Mouse (Mus musculus) frontal cortex, postnatal 14 days (tissue): Measurements from ENCODE around the gene Aim2.
"Not testable (repeated sequence)": the region's sequence is repeated elsewhere in the genome, so short reads cannot be mapped to it uniquely, and the experiment has no call there.

Source experiments
- DNase-seq, 2 experiments: peaks; one replicate each; pipeline ENCODE4 v3.0.0; 2022; ENCODE audit warnings: low spot score in 2 of 2

The Aim2 gene

GRCm38 (mm10) chr1:173350372-173350957 lies at the start of gene Aim2:
Gene Aim2, plus strand, starts transcription at chr1:173350879.
- DNase-seq: no peak

- not testable (repeated sequence) for DNase-seq
Observed at GRCm38 (mm10) chr1:173302795-173303194, 47.9 kb upstream of the Aim2 start.

DNA sequence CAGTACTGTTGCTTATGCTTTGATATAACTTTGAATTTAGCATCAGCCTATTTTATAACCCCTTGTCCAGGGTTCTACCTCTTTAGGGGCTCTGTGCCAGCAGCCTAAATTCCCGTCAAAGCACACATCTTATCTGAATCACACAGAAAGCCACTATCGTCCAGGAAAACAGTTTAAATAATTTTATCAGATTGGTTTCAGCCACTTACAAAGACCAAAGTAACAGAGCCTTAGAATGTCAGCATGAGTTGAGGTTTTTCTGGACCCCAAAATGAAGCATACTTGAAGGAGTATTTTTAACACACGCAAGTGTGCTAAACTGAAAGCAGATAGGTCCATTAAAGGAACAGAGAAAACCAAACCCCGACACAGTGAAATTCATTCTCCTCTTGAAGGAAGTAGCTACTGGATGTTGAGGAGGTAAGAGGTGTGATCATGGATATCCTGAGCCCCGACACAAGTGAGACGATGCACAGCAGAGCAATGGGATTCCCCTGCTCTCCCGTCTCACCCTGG lies 37.1 kb upstream of the Aim2 start:
- not testable (repeated sequence) for DNase-seq

DNA sequence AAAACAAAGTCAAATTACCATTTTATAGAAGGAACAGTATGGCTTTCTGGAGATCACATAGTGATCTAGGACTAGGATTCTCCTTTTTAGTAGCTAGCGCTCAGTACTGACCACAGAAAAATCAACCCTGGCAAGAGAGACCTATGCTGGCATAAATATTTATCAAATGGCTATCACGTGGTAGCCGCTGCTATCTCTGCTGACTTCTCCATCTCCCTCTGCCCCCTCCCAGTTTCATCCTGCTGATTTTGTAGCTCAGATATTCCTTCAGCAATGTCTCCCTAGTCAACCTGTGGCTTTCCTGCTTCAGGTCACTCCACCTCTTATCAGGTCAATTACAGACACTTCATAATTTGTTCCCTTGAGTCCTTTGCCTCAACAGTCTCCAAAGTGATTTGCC lies 35.0 kb upstream of the Aim2 start:
- no peak for DNase-seq

GRCm38 (mm10) chr1:173317925-173318477 lies 32.7 kb upstream of the Aim2 start:
- no peak for DNase-seq

GRCm38 (mm10) chr1:173321593-173322248 lies 29.0 kb upstream of the Aim2 start:
- no peak for DNase-seq

DNA sequence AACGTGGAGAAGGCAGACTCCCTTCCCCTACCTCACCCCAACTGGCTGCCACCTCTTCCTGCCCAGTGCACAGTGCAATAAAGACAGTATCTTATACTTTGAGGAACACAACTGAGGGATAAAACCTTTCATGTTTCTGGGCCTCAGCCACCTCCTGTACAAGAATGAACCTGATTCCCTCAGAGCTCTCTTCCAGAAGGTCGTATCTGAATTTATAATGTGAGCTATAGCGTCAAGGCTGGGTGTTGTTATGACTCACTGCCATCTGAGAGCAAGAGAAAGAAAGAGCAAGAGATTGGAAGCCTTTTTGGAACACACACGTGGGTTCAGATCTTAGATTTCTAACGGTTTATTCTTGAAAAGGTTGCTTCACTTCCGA lies 28.4 kb upstream of the Aim2 start:
- DNase-seq: no peak

GRCm38 (mm10) chr1:173323839-173324585 lies 26.7 kb upstream of the Aim2 start:
- no peak for DNase-seq

GRCm38 (mm10) chr1:173324961-173325360 lies 25.7 kb upstream of the Aim2 start:
- DNase-seq: no peak

- DNase-seq: no peak
Observed at GRCm38 (mm10) chr1:173325395-173325794, 25.3 kb upstream of the Aim2 start.

DNA sequence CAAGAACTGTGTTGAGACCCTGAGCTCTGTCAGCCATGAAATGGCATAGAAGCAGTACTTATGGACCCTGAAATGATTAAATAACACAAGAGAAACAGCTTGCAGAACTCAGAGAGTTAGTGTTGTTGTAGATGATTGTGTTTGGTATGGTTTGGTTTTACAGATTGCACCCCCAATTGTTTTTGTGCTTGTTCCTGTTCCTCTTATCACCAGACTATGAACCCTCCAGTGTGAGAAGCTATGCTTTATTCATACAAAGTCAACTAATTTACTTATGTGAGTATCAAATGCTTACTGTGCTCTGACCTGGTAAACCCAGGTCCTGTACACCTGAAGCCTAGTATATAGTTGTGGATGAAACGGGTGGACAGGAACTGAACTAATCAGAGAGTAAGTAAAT lies 24.1 kb upstream of the Aim2 start:
- DNase-seq: no peak

- DNase-seq: no peak
Observed at GRCm38 (mm10) chr1:173328446-173328845, 22.2 kb upstream of the Aim2 start.

- DNase-seq: no peak
Observed at GRCm38 (mm10) chr1:173329185-173329584, 21.5 kb upstream of the Aim2 start.

DNA sequence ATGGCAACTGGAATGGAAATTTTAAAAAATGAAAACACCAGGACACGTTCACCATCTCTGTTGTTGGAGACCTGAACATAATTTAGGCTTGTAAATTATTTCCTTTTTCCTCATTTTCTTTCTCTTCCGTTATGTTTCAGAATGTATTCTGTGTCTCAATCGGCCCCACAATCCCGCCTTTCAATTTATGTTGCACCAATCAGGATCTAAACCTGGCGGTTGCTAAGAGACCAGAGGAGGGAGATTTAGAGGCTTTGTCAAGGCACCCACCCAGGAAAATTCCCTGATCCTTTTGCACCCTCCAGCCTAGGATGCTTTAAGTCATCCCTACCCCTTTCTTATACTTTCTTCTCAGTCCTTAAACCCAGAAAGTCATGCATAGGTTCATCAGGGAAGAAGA lies 20.9 kb upstream of the Aim2 start:
- no peak for DNase-seq

DNA sequence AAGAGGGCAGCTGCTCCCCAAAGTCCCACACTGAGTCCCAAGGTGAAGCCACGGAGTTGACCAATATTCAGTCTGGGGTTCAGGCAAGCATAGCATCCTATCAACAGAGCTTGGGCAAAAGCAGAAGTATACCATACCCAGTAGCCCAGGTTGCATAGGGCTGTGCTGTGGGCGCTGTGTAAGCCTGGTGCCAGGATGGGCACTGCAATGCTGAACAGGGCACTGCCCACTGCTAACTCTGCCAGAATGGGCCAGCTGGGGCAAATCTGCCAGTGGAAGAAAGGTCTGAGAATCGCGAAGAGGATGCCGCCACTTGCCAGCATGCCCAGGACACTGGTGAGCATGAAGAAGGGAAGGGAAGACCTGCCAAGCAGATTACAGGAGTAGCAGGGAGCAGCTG lies 18.3 kb upstream of the Aim2 start:
- DNase-seq: no peak

DNA sequence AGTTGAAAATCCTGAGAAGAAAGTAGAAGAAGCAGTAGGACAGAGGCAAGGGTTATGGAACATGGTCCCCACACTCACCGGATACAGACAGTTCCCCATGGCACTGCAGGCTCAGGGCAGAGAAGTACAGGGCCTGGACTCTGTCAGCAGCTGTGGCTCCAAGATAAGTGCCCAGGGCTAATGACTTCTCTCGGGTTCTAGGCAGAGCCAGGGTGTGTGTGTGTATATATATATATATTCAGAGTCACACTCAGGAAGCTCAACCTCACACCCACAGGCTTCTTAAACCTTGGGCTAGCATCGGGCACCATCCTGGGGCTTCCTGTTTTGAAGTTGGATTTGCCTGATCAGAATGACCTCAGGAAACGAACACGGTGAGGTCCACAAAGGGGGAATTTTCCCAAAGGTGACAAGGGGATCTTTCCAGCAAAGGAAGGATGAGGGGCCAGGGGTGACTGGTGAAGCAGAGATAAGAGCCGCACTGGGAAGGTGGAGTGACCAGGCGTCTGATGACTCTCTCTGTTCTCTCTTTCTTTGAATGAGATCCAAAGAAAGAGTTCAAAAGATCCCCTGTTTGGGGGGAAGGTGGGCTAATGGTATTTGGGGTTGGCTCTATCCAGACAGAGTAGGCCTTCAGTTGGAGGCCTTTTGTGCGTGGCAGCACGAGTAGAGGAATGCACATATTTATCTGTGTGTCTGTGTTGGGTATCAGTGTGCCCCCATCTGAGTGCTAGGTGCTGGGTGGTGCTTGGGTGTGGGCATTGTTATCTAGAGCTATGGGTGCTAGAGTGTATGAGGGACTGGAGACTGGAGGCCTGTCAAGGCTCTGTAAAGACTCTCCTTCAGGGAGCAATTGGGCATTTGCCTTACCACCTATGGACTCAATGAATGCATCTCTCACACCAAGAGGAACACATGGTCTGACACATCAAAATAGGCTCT lies 17.1 kb upstream of the Aim2 start, which contains the start of gene Ackr1:
TSS of gene Ackr1 (minus strand) at position 439 of the 942 bp plus-strand sequence.
- no peak for DNase-seq

GRCm38 (mm10) chr1:173335903-173336302 lies 14.8 kb upstream of the Aim2 start:
- DNase-seq: no peak

DNA sequence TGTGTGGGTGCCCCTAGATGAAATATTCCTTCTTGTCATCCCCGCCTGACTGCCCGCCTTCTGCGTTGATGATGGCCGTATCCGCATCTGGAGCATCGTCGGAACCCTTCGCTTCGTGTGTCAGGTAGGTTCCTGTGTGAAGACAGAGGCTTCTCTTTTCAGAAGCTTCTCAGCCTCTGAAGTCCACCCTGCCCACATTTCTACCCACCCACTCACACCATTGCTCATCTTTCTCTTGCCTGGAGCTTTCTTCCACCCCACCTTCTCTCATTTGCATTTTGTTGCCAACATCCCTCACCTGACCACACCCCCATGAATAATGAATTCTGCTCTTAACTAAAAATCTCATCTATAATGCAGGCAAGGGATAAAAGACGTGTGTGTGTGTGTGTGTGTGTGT lies 13.7 kb upstream of the Aim2 start:
- no peak for DNase-seq

DNA sequence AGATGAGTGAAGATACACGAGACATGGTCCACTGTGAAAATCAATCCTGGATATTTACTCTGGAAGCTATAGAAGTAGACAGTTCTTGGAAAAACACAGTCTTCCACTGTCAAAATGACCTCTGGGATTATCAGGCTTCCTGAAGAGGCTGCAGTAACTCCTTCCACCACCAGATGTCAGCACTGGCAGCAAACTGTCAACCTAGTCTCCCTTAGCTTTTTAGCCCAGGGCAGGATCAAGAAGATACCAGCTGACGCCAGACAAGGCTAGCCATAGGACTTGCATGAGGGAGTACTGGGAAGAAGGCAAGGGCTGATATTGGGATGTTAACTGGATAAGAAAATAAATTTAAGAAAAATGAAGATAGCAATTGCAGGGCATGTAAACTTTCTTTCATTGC lies 11.1 kb upstream of the Aim2 start:
- peak in 1 of 2 experiments; percentile 70 for DNase-seq

DNA sequence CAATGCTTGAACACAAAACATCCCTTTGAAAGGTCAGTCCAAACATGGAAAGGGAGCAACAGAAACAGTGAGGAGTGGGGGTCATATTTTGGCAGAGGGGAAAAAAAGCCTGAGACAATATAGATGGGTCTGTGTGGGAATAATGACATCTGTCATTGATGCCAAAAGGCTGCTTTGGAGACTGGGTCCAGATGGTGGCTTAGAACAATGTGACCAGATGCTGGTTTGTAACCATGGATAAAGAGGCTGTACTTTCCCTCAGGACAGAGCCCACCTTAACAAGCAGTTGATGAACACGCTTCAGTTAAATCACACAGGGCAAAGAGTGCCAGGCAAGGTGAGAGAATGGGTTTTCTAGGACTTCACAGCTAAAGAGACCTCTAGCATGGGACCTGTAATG lies 8.3 kb upstream of the Aim2 start:
- DNase-seq: no peak

DNA sequence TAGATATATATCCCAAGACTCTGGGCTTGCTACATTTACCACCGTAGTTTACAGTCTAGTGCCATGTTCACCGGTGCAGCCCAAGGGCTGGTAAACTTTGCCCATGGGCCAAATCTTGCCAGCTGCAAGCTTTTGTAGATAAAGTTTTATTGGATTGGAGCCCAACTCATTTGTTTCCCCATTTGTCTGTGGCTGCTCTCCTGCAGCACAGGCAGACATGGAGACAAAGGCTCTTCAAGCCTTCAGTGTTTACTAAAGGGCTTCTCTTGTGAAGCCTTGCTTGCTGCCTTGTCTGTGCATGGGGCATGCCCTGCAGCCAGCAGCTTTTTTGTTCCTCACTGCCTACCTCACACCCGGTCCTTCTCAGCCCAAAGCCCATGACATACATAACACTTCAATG lies 6.7 kb upstream of the Aim2 start:
- no peak for DNase-seq
